Mouse (Mus musculus): ENCODE data around the gene Tmem179. TPM values are rescaled to one million over a fixed set of nuclear protein-coding genes. Genes with fewer than 3 reads are reported as not detected.

The Tmem179 gene
- polyA plus RNA-seq, 1 experiment = not detected

- H3K4me3 ChIP-seq (ENCODE audit: low read depth, low read length) = no peak overlapping the region
- no peaks in the 10 kb centered on the region for H3K36me3 ChIP-seq (ENCODE audit: control insufficient read depth, insufficient read depth, low read length, poor library complexity, severe bottlenecking)
- no peak overlapping the region for H3K27ac ChIP-seq (ENCODE audit: insufficient read depth, low read length)
- H3K27me3 ChIP-seq (ENCODE audit: control insufficient read depth, insufficient read depth, low read length, poor library complexity, severe bottlenecking) = no peaks in the 10 kb centered on the region
- H3K4me1 ChIP-seq (ENCODE audit: control insufficient read depth, insufficient read depth, low read length) = no peaks in the 10 kb centered on the region
- H3K9me3 ChIP-seq (replicated peaks; ENCODE audit: control insufficient read depth, insufficient read depth, low read length, poor library complexity, severe bottlenecking) = no peaks in the 10 kb centered on the region
- no peak overlapping the region for H3K9ac ChIP-seq (ENCODE audit: low read depth, poor library complexity, severe bottlenecking)
- no peak for TF ChIP-seq CTCF (IDR thresholded peaks at IDR 0.05; ENCODE audit: low read depth, low read length)
Observed at GRCm38 (mm10) chr12:112456144-112456713, 60.3 kb downstream of the Tmem179 start.

- TF ChIP-seq EP300 (IDR thresholded peaks at IDR 0.05; ENCODE audit: insufficient read depth, low read depth, low read length) (no peak), CTCF (IDR thresholded peaks at IDR 0.05; ENCODE audit: low read depth, low read length) (no peak), POLR2A (IDR thresholded peaks at IDR 0.05; ENCODE audit: insufficient read depth, low read length) (no peak)
- H3K4me1 ChIP-seq (ENCODE audit: control insufficient read depth, insufficient read depth, low read length) = no peaks in the 10 kb centered on the region
- no peaks in the 10 kb centered on the region for H3K36me3 ChIP-seq (ENCODE audit: control insufficient read depth, insufficient read depth, low read length, poor library complexity, severe bottlenecking)
Observed at GRCm38 (mm10) chr12:112451826-112452225, 64.7 kb downstream of the Tmem179 start.

GRCm38 (mm10) chr12:112451381-112451780 is 65.2 kb downstream of the Tmem179 start:
- H3K9me3 ChIP-seq (replicated peaks; ENCODE audit: control insufficient read depth, insufficient read depth, low read length, poor library complexity, severe bottlenecking) = no peaks in the 10 kb centered on the region
- H3K4me1 ChIP-seq (ENCODE audit: control insufficient read depth, insufficient read depth, low read length) = no peaks in the 10 kb centered on the region
- no peak for TF ChIP-seq EP300 (IDR thresholded peaks at IDR 0.05; ENCODE audit: insufficient read depth, low read depth, low read length)
- H3K27me3 ChIP-seq (ENCODE audit: control insufficient read depth, insufficient read depth, low read length, poor library complexity, severe bottlenecking) = no peaks in the 10 kb centered on the region
- no peaks in the 10 kb centered on the region for H3K36me3 ChIP-seq (ENCODE audit: control insufficient read depth, insufficient read depth, low read length, poor library complexity, severe bottlenecking)
- H3K4me3 ChIP-seq (ENCODE audit: low read depth, low read length) = no peak overlapping the region
- no peak overlapping the region for H3K9ac ChIP-seq (ENCODE audit: low read depth, poor library complexity, severe bottlenecking)
- no peak overlapping the region for H3K27ac ChIP-seq (ENCODE audit: insufficient read depth, low read length)

More at GRCm38 (mm10) chr12:112451826-112452225, 64.7 kb downstream of the Tmem179 start:
- Histone ChIP-seq H3K4me3 (ENCODE audit: low read depth, low read length) (no peak overlapping the region), H3K9me3 (replicated peaks; ENCODE audit: control insufficient read depth, insufficient read depth, low read length, poor library complexity, severe bottlenecking) (no peaks in the 10 kb centered on the region), H3K27ac (ENCODE audit: insufficient read depth, low read length) (no peak overlapping the region), H3K27me3 (ENCODE audit: control insufficient read depth, insufficient read depth, low read length, poor library complexity, severe bottlenecking) (no peaks in the 10 kb centered on the region), H3K9ac (ENCODE audit: low read depth, poor library complexity, severe bottlenecking) (no peak overlapping the region)

DNA sequence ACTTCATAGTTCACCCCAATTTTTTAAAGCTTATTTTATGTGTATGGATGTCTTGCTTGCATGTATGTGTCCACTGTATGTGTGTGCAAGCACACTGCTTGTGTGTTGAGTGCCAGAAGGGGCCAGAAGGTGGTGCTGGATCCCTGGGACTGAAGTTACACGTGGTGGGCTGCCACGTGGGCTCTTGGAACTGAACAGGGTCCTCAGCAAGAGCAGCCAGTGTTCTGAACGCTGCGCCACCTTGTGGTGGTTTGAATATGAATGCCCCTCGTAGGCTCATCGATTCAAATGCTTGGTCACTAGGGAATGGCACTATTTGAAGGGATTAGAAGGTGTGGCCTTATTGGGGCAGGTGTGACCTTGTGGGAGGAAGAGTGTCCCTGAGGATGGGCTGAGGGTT is 65.7 kb downstream of the Tmem179 start:
- Histone ChIP-seq H3K4me3 (ENCODE audit: low read depth, low read length) (no peak overlapping the region), H3K27me3 (ENCODE audit: control insufficient read depth, insufficient read depth, low read length, poor library complexity, severe bottlenecking) (no peaks in the 10 kb centered on the region), H3K36me3 (ENCODE audit: control insufficient read depth, insufficient read depth, low read length, poor library complexity, severe bottlenecking) (no peaks in the 10 kb centered on the region), H3K4me1 (ENCODE audit: control insufficient read depth, insufficient read depth, low read length) (no peaks in the 10 kb centered on the region), H3K9ac (ENCODE audit: low read depth, poor library complexity, severe bottlenecking) (no peak overlapping the region), H3K9me3 (replicated peaks; ENCODE audit: control insufficient read depth, insufficient read depth, low read length, poor library complexity, severe bottlenecking) (no peaks in the 10 kb centered on the region), H3K27ac (ENCODE audit: insufficient read depth, low read length) (no peak overlapping the region)
- peak; percentile 69 for TF ChIP-seq CTCF (IDR thresholded peaks at IDR 0.05; ENCODE audit: low read depth, low read length)
- no peak for TF ChIP-seq EP300 (IDR thresholded peaks at IDR 0.05; ENCODE audit: insufficient read depth, low read depth, low read length)

Other genes with a start within 250 kb of the Tmem179 start
- not detected in 2 replicates for gene A530016L24Rik, start 27.3 kb downstream of the Tmem179 start, polyA plus RNA-seq (2011; ENCODE audit: insufficient read depth, insufficient read length, low read depth, missing spikeins)
- 28.2 and 28.3 TPM in 2 replicates for gene Inf2, start 72.0 kb upstream of the Tmem179 start, polyA plus RNA-seq (2011; ENCODE audit: insufficient read depth, insufficient read length, low read depth, missing spikeins)
- 6.6 and 8.7 TPM in 2 replicates for gene Adssl1, start 103.3 kb upstream of the Tmem179 start, polyA plus RNA-seq (2011; ENCODE audit: insufficient read depth, insufficient read length, low read depth, missing spikeins)
- 103 and 104 TPM in 2 replicates for gene Siva1, start 127.9 kb upstream of the Tmem179 start, polyA plus RNA-seq (2011; ENCODE audit: insufficient read depth, insufficient read length, low read depth, missing spikeins)
- gene Akt1, start 158.1 kb upstream of the Tmem179 start, polyA plus RNA-seq (2011; ENCODE audit: insufficient read depth, insufficient read length, low read depth, missing spikeins) = 70.4 and 78.0 TPM in 2 replicates
- gene Zbtb42, start 162.1 kb upstream of the Tmem179 start, polyA plus RNA-seq (2011; ENCODE audit: insufficient read depth, insufficient read length, low read depth, missing spikeins) = 2.2 and 5.0 TPM in 2 replicates
- 102 and 104 TPM in 2 replicates for gene Cep170b, start 203.7 kb upstream of the Tmem179 start, polyA plus RNA-seq (2011; ENCODE audit: insufficient read depth, insufficient read length, low read depth, missing spikeins)
- 0.90 and 1.1 TPM in 2 replicates for gene Pld4, start 243.9 kb upstream of the Tmem179 start, polyA plus RNA-seq (2011; ENCODE audit: insufficient read depth, insufficient read length, low read depth, missing spikeins)

Measured in ES-Bruce4 (cell line).